Mouse (Mus musculus) kidney, adult 2 months (tissue): ENCODE measurements around the gene Slc9a3r1.

ENCODE experiments used
- CTCF ChIP-seq: fragments of 200-500 bp; conservative IDR thresholded peaks from 2 replicates; pipeline ENCODE4 v1.5.1; 2011; ENCODE audit warnings: low read depth, mild to moderate bottlenecking, control low read depth, low read length, moderate library complexity, mixed read lengths; ENCODE audit not compliant: insufficient read depth, insufficient read length
- POLR2A ChIP-seq: fragments of 200-500 bp; IDR thresholded peaks from one replicate; pipeline ENCODE4 v1.6.1; 2011; ENCODE audit warnings: low read depth, low read length, control low read depth

DNA sequence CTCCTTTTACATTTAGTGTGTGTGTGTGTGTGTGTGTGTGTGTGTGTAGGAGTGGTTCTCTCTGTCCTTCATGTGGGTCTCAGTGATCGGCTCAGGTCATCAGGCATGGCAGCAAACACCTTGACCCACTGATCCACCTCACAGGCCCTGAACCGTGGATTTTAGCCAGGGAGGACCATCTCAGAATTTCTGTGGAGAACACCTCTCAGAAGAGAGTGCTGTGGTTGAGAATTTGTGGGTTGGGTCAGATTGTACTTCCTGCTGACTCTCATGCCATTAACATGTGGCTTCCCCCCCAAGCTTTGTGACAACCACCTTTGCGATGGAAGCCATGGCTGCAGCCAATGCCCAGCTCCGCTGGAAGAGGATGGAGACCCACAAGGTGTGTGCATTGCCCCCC is 37.4 kb downstream of the Slc9a3r1 start:
- TF ChIP-seq CTCF (no peak), POLR2A (no peak)
